Mouse (Mus musculus): ENCODE measurements around the gene Gemin5. TPM values are rescaled to one million over a fixed set of nuclear protein-coding genes. Genes with fewer than 3 reads are reported as not detected.

Gene Gemin5
- total RNA-seq, 2 experiments from 2014 or later, result 22.2 to 22.9 TPM

GRCm38 (mm10) chr11:58179563-58179962, 11.2 kb upstream of the Gemin5 start:
- DNase-seq (ENCODE audit: low spot score in 2 of 2), result peak; percentile 69 to 75

DNA sequence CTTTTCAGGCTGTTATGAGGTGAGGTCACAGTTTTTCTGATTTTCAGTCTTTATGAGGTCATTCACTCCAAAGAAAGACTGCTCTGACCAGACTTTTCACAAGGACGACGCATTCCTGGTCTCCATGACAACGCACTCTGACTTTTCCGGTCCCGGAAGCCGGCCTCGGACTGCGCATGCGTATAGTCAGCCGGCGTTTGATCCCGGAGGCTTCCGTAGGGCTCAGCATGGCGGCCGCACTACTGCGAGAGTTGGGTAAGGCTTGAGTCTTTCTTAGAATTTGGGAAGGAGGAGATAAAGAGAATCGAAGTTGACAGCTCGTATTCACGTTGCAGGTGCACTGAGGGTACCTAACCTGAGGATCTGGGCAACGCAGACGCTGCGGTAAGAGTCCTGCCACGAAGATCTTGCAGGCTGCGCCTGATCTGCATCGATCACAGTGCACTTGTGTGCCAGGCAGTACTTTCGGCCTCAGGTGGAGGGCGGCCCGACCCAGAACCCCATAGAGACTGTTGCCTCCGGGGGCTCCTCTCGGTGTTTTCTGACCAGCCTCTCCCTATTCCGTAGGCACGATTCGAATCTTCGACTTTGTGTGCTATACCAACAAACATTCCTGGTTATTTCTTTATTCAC, 3.2 kb upstream of the Gemin5 start, which contains the start of gene Mrpl22:
Mrpl22 (plus strand) TSS at position 203 of the 633 bp plus-strand sequence.
- peak; percentile 96 to 97 for DNase-seq (ENCODE audit: low spot score in 2 of 2)

GRCm38 (mm10) chr11:58169666-58170065, 1.3 kb upstream of the Gemin5 start:
- no peak for DNase-seq (ENCODE audit: low spot score in 2 of 2)

GRCm38 (mm10) chr11:58167822-58168166, 545 bp downstream of the Gemin5 start:
- DNase-seq (ENCODE audit: low spot score in 2 of 2), result no peak

DNA sequence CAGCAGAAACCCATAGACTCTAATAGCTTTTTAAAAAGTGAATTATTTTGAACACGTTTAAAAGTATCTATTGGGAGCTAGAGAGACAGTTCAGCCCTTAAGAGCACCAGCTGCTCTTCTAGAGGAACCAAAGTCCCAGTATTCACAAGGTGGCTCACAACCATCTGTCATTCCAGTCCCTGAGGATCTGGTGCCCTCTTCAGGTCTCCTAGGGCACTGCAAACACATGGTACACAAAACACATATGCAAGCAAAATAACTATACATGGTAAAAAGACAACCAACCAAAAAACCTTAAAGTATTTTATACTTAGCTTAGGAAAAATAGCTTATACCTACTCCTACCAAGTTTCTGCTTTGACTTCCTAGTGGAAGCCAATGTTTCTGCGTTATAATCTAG, 3.3 kb downstream of the Gemin5 start:
- no peak for DNase-seq (ENCODE audit: low spot score in 2 of 2)

DNA sequence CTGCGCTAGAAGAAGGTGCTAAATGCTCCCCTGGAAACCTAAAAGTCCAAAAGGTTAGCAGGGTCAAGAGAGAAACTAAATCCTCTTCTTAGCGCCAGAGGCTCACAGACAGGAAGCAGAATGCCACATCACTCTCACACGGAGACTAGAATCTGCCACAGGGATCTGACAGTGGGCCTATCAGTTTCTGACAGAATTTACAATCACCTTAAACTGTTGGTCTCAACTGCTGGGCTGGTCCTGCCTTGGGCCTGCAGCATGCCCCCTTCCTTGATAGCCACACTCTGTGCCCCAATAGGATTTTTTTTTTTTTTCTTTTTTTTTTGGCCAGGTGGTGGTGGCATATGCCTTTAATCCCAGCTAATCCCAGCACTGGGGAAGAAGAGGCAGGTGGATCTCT, 11.5 kb downstream of the Gemin5 start:
- DNase-seq (ENCODE audit: low spot score in 2 of 2), result no peak

- no peak for DNase-seq (ENCODE audit: low spot score in 2 of 2)
Observed at GRCm38 (mm10) chr11:58155458-58155857, 12.9 kb downstream of the Gemin5 start.

DNA sequence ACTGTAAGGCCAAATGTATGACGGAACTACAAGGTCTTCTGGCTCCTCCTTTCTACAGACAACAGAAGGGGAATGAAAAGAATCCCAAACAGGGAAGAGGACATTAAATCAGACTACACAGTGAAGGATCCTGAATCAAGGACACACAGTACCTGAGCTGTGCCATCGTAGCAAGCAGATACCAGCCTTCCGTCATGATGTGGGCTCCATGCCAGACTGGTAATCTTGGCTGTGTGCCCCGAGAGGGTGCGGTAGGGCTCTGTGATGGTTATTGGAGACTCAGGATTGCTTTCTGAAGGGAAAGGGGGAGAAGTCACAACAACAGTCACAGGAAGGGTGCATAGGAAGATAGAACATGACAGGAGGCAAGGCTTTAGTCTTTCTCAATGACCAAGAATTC, 22.1 kb downstream of the Gemin5 start:
- DNase-seq (ENCODE audit: low spot score in 2 of 2), result peak; percentile 62 to 64

DNA sequence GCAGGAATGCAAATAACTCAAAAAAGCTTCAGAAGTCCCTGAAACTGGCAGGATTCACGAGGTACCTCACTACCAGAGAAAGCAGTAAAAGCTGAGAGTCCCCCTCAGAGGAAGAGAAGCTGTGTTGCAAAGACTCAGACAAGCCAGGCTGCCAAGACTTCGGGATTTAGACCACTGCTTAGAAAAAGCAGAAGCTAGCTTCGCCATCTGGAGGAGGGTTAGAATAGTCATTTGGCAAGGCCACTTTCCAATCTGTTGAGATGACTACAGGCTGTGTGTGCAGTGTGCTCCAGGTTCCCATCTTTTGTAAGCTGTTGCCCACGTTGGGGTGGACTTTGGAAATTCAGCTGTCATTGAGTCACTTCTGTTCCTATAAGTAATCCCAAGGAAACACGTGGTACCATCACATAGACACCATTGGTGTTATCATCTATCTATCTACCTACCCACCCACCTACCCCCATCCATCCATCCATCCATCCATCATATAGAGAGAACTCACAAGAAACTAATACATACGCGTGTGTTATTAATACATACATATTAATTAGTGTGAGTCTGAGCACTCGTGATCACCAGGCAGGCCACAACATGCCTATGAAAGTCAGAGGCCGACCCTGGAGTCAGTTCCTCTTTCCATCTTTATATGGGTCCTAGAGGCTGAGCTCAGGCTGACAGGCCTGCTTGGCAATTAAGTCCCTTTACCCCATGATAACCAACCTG, 24.5 kb downstream of the Gemin5 start:
- DNase-seq (ENCODE audit: low spot score in 2 of 2), result no peak

GRCm38 (mm10) chr11:58139466-58139865, 28.9 kb downstream of the Gemin5 start:
- no peak for DNase-seq (ENCODE audit: low spot score in 2 of 2)

DNA sequence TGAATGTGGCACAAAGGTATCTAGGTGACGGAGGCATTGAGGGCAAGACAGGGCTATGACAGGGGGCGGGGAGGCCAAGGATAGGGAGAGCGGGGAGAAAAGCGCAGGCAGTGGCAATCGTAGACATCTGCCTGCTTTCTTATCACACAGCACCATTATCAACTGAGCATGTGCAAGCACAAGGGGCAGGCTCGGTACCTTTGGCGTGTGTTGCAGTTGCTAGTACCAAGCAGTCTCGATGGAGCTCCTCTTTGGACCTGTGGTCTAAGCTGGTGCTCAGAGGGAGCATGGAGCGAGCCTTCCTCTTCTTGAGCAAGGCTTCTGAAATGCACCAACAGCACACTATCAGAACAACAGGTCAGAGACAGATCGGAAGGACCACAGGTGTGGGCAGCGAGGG, 29.5 kb downstream of the Gemin5 start:
- no peak for DNase-seq (ENCODE audit: low spot score in 2 of 2)

- peak in 1 of 2 experiments; percentile 51 for DNase-seq (ENCODE audit: low spot score in 2 of 2)
Observed at GRCm38 (mm10) chr11:58136677-58137076, 31.7 kb downstream of the Gemin5 start.

GRCm38 (mm10) chr11:58135296-58135695, 33.0 kb downstream of the Gemin5 start:
- no peak for DNase-seq (ENCODE audit: low spot score in 2 of 2)

- DNase-seq (ENCODE audit: low spot score in 2 of 2), result no peak
Observed at GRCm38 (mm10) chr11:58134869-58135268, 33.5 kb downstream of the Gemin5 start.

DNA sequence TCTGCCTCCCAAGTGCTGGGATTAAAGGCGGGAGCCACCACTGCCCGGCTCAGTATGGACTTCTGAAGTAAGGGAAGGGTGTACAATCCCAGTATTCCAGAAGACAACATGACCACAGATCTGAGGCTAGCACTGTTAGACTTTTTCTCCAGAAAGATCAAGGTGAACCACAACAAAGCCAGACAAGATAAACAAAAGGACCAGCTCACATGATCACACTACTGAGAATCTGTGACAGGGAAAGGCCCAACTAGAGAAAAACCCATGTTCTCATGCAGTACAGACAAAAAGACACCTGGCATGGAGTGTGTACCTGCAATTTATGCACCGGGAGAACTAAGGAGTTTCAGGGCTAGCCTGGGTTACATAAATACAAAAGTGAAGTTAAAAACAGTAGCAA, 36.3 kb downstream of the Gemin5 start:
- DNase-seq (ENCODE audit: low spot score in 2 of 2), result no peak

GRCm38 (mm10) chr11:58129302-58129843, 39.0 kb downstream of the Gemin5 start:
- DNase-seq (ENCODE audit: low spot score in 2 of 2), result no peak

- no peak for DNase-seq (ENCODE audit: low spot score in 2 of 2)
Observed at GRCm38 (mm10) chr11:58127544-58127943, 40.8 kb downstream of the Gemin5 start.

DNA sequence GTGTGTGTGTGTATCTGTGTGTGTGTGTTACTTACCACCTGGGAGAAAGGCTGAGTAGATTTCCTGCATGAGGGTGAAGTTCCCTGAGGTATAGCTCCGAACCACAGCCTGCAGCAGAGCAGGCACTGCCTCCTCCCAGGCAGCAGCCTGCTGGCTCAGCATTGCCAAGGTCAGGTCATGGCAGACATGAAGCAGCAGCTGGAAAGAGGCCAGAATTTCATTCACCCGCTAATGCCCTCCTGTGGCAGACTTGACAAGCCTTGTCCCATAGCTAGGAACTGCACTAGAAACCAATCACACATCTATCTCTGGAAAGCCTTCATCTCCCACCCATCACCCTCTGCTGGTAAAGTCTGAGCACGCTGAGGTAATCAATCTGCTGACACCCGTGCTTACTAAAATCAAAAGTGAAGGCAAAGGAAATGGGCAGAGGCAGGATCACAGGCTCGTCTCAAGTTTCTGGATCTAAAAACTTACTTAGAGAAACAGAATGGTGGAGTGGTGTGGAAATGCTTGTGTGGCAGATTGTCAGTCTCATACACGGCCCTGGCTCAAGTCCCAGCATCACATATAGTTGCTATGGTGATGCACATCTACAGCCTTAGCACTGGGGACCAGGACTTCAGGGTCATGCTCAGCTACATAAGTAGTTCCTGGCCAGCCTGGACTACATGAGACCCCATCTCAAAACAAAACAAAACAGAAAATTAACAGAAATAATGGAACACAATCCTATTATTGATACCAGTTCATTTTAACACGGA, 41.8 kb downstream of the Gemin5 start:
- DNase-seq (ENCODE audit: low spot score in 2 of 2), result peak; percentile 52 to 68

DNA sequence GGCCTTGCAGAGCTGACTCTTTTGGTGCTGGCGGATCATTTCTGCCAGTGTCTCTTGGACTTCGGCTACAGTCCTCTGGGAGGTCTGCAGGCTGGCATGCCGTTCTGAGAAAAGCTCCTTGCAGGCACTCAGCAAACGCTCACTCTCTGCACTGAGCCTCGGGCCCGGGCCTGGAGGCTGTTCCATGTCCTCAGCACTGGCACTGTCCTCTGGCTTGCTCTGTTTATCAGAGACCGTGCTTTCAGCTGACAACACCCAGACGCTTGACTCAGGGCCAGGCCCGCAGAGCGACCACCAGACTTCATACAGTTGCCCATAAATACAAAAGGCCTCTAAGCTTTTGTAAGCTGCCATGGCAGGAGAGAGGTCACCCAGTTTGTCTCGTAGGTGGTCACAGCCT, 43.3 kb downstream of the Gemin5 start:
- no peak for DNase-seq (ENCODE audit: low spot score in 2 of 2)

GRCm38 (mm10) chr11:58123711-58124110, 44.6 kb downstream of the Gemin5 start:
- no peak for DNase-seq (ENCODE audit: low spot score in 2 of 2)

- DNase-seq (ENCODE audit: low spot score in 2 of 2), result no peak
Observed at GRCm38 (mm10) chr11:58121351-58121750, 47.0 kb downstream of the Gemin5 start.

DNA sequence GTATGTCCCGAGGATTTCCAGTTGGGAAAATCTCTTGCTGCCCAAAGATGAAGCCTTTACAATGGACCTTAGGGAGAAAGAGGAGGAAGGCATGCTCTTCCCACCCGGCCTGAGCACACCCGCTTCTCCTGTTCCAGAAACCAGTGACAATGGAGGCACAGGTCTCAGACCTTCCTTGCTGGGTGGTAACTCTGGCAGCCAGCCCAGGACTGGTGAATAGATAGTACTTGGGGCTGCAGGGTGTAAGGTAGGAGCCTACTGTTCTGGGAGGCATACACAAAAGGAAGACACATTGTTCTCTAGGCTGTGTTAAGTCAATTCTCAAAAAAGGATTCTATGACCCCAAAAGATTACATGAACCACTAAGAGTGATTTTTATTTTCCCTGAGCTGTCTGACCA, 47.7 kb downstream of the Gemin5 start:
- no peak for DNase-seq (ENCODE audit: low spot score in 2 of 2)
